Mouse (Mus musculus) liver, embryonic 14.5 days (tissue): ENCODE data around the gene Med12.

Source experiments
- CTCF ChIP-seq: IDR thresholded peaks from 2 replicates; pipeline ENCODE4 v1.5.1; 2016; ENCODE audit warnings: antibody characterized with exemption, low read depth, control low read depth
- EP300 ChIP-seq: IDR thresholded peaks from 2 replicates; pipeline ENCODE4 v1.6.1; 2016; ENCODE audit warnings: antibody characterized with exemption, low read depth

- TF ChIP-seq CTCF: no peak
- 0 out of 2 replicates have a peak, but pooled peaks have one; percentile 36 for TF ChIP-seq EP300
Observed at GRCm38 (mm10) chrX:101290111-101290510, 16.3 kb downstream of the Med12 start.
